Mouse (Mus musculus): Measurements from ENCODE around the gene Scmh1.

GRCm38 (mm10) chr4:120365456-120365855 lies 39.6 kb upstream of the Scmh1 start:
- TF ChIP-seq CTCF (IDR thresholded peaks at IDR 0.05; ENCODE audit: insufficient read depth, low read depth, low read length) (no peak), POLR2A (IDR thresholded peaks at IDR 0.05; ENCODE audit: insufficient read depth, low read depth, low read length) (no peak)
